Mouse (Mus musculus) right cerebral cortex, postnatal 10 days (tissue): ENCODE measurements at regions not wholly inside any gene's neighbourhood (a gene's known extent, or its start where the extent isn't known, plus 50 kb on each side); places are given as distances from the start of the nearest gene placed in this dataset.

ENCODE experiments used
- DNase-seq, 2 experiments: peaks; one replicate each; pipeline ENCODE4 v3.0.0; 2021; ENCODE audit warnings: low spot score in 2 of 2

DNA sequence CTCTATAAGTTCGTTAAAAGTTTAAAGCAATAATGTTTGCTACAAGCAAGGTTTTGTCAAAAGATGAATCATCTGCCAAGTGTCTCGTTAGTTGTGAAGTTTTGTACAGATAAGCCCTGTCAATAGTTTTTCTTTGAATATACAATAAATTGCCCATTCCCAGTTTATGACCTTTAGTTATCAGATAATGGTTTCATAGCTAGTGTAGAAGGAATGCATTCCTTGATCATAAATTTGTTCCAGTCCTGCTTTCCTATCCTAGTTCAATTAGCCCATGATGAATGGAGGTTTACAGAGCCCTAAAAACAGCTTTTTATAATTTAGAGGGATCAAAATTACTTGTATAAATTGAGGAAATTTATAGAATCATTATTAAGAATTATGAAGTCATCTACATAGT, 62.5 kb upstream of the Lrch2 start:
- DNase-seq = no peak

DNA sequence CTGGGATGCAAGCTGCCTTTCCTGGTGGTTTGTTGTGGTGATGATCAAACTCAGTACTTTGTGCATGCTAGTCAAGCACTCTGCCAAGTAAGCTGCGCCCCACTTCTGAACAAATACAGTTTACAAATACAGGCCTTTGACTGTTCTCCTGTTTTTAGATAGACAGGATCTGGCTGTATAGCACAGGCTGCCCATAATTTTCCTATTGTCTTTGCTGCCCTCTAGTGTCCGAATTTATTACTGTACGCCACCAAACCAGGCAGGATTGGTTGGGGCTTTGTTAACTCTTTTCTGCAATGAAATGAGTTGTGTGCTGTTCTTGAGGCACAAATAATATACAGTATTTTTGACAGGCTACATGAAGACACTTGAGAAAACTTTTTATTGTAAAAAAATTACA, 54.8 kb upstream of the Lrch2 start:
- DNase-seq = peak; percentile 43 to 67
